Mouse (Mus musculus): Measurements from ENCODE around the gene Ets1. TPM values are rescaled to one million over a fixed set of nuclear protein-coding genes. Genes with fewer than 3 reads are reported as not detected.

Ets1 gene
- total RNA-seq, 2 experiments from 2014 or later: 5.4 to 16.3 TPM

GRCm38 (mm10) chr9:32694111-32694824 lies 58.2 kb downstream of the Ets1 start:
- ATAC-seq (replicated peaks; ENCODE audit: poor library complexity): no peak

- no peak for ATAC-seq (replicated peaks; ENCODE audit: poor library complexity)
Observed at GRCm38 (mm10) chr9:32694916-32695490, 59.0 kb downstream of the Ets1 start.

- ATAC-seq (replicated peaks; ENCODE audit: poor library complexity): peak; percentile 89
Observed at GRCm38 (mm10) chr9:32695492-32696190, 59.6 kb downstream of the Ets1 start.

GRCm38 (mm10) chr9:32696259-32696658 lies 60.2 kb downstream of the Ets1 start:
- ATAC-seq (replicated peaks; ENCODE audit: poor library complexity): peak; percentile 1; the same call in 1 of the 2 replicates

- no peak for ATAC-seq (replicated peaks; ENCODE audit: poor library complexity)
Observed at GRCm38 (mm10) chr9:32696717-32697116, 60.7 kb downstream of the Ets1 start.

- no peak for ATAC-seq (replicated peaks; ENCODE audit: poor library complexity)
Observed at GRCm38 (mm10) chr9:32697291-32698110, 61.5 kb downstream of the Ets1 start.

- no peak for ATAC-seq (replicated peaks; ENCODE audit: poor library complexity)
Observed at GRCm38 (mm10) chr9:32698766-32699165, 62.7 kb downstream of the Ets1 start.

- no peak for ATAC-seq (replicated peaks; ENCODE audit: poor library complexity)
Observed at GRCm38 (mm10) chr9:32699391-32699841, 63.4 kb downstream of the Ets1 start.

GRCm38 (mm10) chr9:32700091-32700905 lies 64.3 kb downstream of the Ets1 start:
- ATAC-seq (replicated peaks; ENCODE audit: poor library complexity): no peak; the same call in 1 of the 2 replicates

- ATAC-seq (replicated peaks; ENCODE audit: poor library complexity): no peak
Observed at GRCm38 (mm10) chr9:32701126-32701997, 65.3 kb downstream of the Ets1 start.

GRCm38 (mm10) chr9:32701998-32702305 lies 65.9 kb downstream of the Ets1 start:
- no peak for ATAC-seq (replicated peaks; ENCODE audit: poor library complexity)

- ATAC-seq (replicated peaks; ENCODE audit: poor library complexity): no peak
Observed at GRCm38 (mm10) chr9:32702836-32703395, 66.9 kb downstream of the Ets1 start.

GRCm38 (mm10) chr9:32703976-32704745 lies 68.1 kb downstream of the Ets1 start:
- ATAC-seq (replicated peaks; ENCODE audit: poor library complexity): no peak

- peak; percentile 67 for ATAC-seq (replicated peaks; ENCODE audit: poor library complexity)
Observed at GRCm38 (mm10) chr9:32705827-32706478, 69.9 kb downstream of the Ets1 start.

GRCm38 (mm10) chr9:32707436-32707835 lies 71.4 kb downstream of the Ets1 start:
- ATAC-seq (replicated peaks; ENCODE audit: poor library complexity): no peak

- no peak for ATAC-seq (replicated peaks; ENCODE audit: poor library complexity)
Observed at GRCm38 (mm10) chr9:32708491-32708890, 72.5 kb downstream of the Ets1 start.

- ATAC-seq (replicated peaks; ENCODE audit: poor library complexity): no peak
Observed at GRCm38 (mm10) chr9:32709359-32709758, 73.3 kb downstream of the Ets1 start.
